Mouse (Mus musculus): ENCODE measurements around the gene Srd5a2. TPM values are rescaled to one million over a fixed set of nuclear protein-coding genes. Genes with fewer than 3 reads are reported as not detected.

The Srd5a2 gene
- total and polyA plus RNA-seq, 2 experiments from 2014 or later: 0.43 TPM; not detected in 1

- Histone ChIP-seq H3K36me3 (ENCODE audit: insufficient read depth) (no peaks in the 10 kb centered on the region), H3K27me3 (ENCODE audit: insufficient read depth, low read length) (no peaks in the 10 kb centered on the region), H3K9ac (no peak overlapping the region), H3K4me1 (ENCODE audit: insufficient read depth) (no peaks in the 10 kb centered on the region), H3K4me2 (ENCODE audit: low read depth) (no peak overlapping the region), H3K9me3 (ENCODE audit: low read length) (no peaks in the 10 kb centered on the region), H3K27ac (ENCODE audit: low read depth, low read length) (no peak overlapping the region), H3K4me3 (ENCODE audit: low read depth, low read length) (no peak overlapping the region)
- 86% methylated on average over 8 of the region's 8 CpGs for WGBS
- TF ChIP-seq CTCF (IDR thresholded peaks at IDR 0.05; ENCODE audit: low read depth): no peak
- ATAC-seq (no peak), DNase-seq (no peak)
Measured at GRCm38 (mm10) chr17:74007001-74007400, 40.7 kb downstream of the Srd5a2 start.

GRCm38 (mm10) chr17:74002396-74002795, 45.3 kb downstream of the Srd5a2 start:
- H3K27ac ChIP-seq (ENCODE audit: low read depth, low read length): no peak overlapping the region
- no peak for ATAC-seq
- no peak overlapping the region for H3K4me2 ChIP-seq (ENCODE audit: low read depth)
- TF ChIP-seq CTCF (IDR thresholded peaks at IDR 0.05; ENCODE audit: low read depth): no peak
- WGBS: 79% methylated on average over 2 of the region's 2 CpGs
- no peaks in the 10 kb centered on the region for H3K36me3 ChIP-seq (ENCODE audit: insufficient read depth)
- no peaks in the 10 kb centered on the region for H3K27me3 ChIP-seq (ENCODE audit: insufficient read depth, low read length)
- no peaks in the 10 kb centered on the region for H3K4me1 ChIP-seq (ENCODE audit: insufficient read depth)
- DNase-seq: no peak
- H3K4me3 ChIP-seq (ENCODE audit: low read depth, low read length): no peak overlapping the region
- H3K9ac ChIP-seq: no peak overlapping the region
- H3K9me3 ChIP-seq (ENCODE audit: low read length): no peaks in the 10 kb centered on the region

GRCm38 (mm10) chr17:73995907-73996645, 51.6 kb downstream of the Srd5a2 start:
- H3K27ac ChIP-seq (ENCODE audit: low read depth, low read length): no peak overlapping the region
- no peak for TF ChIP-seq CTCF (IDR thresholded peaks at IDR 0.05; ENCODE audit: low read depth)
- H3K36me3 ChIP-seq (ENCODE audit: insufficient read depth): no peaks in the 10 kb centered on the region
- H3K9me3 ChIP-seq (ENCODE audit: low read length): no peaks in the 10 kb centered on the region
- no peaks in the 10 kb centered on the region for H3K27me3 ChIP-seq (ENCODE audit: insufficient read depth, low read length)
- no peaks in the 10 kb centered on the region for H3K4me1 ChIP-seq (ENCODE audit: insufficient read depth)
- H3K9ac ChIP-seq: no peak overlapping the region
- no peak for DNase-seq
- no peak overlapping the region for H3K4me2 ChIP-seq (ENCODE audit: low read depth)
- H3K4me3 ChIP-seq (ENCODE audit: low read depth, low read length): no peak overlapping the region
- ATAC-seq: no peak
- 92% methylated on average over 13 of the region's 13 CpGs for WGBS

- H3K9ac ChIP-seq: no peak overlapping the region
- no peaks in the 10 kb centered on the region for H3K27me3 ChIP-seq (ENCODE audit: insufficient read depth, low read length)
- H3K9me3 ChIP-seq (ENCODE audit: low read length): no peaks in the 10 kb centered on the region
- no peak for DNase-seq
- WGBS: 86% methylated on average over 4 of the region's 4 CpGs
- TF ChIP-seq CTCF (IDR thresholded peaks at IDR 0.05; ENCODE audit: low read depth): no peak
- H3K27ac ChIP-seq (ENCODE audit: low read depth, low read length): no peak overlapping the region
- no peaks in the 10 kb centered on the region for H3K4me1 ChIP-seq (ENCODE audit: insufficient read depth)
- H3K4me2 ChIP-seq (ENCODE audit: low read depth): no peak overlapping the region
- H3K36me3 ChIP-seq (ENCODE audit: insufficient read depth): no peaks in the 10 kb centered on the region
- no peak for ATAC-seq
- no peak overlapping the region for H3K4me3 ChIP-seq (ENCODE audit: low read depth, low read length)
Measured at GRCm38 (mm10) chr17:73991264-73991663, 56.5 kb downstream of the Srd5a2 start.

- 80% methylated on average over 2 of the region's 2 CpGs for WGBS
- Histone ChIP-seq H3K9ac (no peak overlapping the region), H3K27me3 (ENCODE audit: insufficient read depth, low read length) (no peaks in the 10 kb centered on the region), H3K4me3 (ENCODE audit: low read depth, low read length) (no peak overlapping the region), H3K4me2 (ENCODE audit: low read depth) (no peak overlapping the region), H3K27ac (ENCODE audit: low read depth, low read length) (no peak overlapping the region), H3K9me3 (ENCODE audit: low read length) (no peaks in the 10 kb centered on the region), H3K36me3 (ENCODE audit: insufficient read depth) (no peaks in the 10 kb centered on the region), H3K4me1 (ENCODE audit: insufficient read depth) (no peaks in the 10 kb centered on the region)
- no peak for DNase-seq
- no peak for TF ChIP-seq CTCF (IDR thresholded peaks at IDR 0.05; ENCODE audit: low read depth)
- no peak for ATAC-seq
Measured at GRCm38 (mm10) chr17:73986571-73986970, 61.1 kb downstream of the Srd5a2 start.

GRCm38 (mm10) chr17:73985936-73986335, 61.8 kb downstream of the Srd5a2 start:
- no peak for ATAC-seq
- H3K4me3 ChIP-seq (ENCODE audit: low read depth, low read length): no peak overlapping the region
- 90% methylated on average over 4 of the region's 4 CpGs for WGBS
- H3K4me2 ChIP-seq (ENCODE audit: low read depth): no peak overlapping the region
- H3K9ac ChIP-seq: no peak overlapping the region
- H3K36me3 ChIP-seq (ENCODE audit: insufficient read depth): no peaks in the 10 kb centered on the region
- no peaks in the 10 kb centered on the region for H3K27me3 ChIP-seq (ENCODE audit: insufficient read depth, low read length)
- no peak for DNase-seq
- no peaks in the 10 kb centered on the region for H3K4me1 ChIP-seq (ENCODE audit: insufficient read depth)
- no peaks in the 10 kb centered on the region for H3K9me3 ChIP-seq (ENCODE audit: low read length)
- no peak overlapping the region for H3K27ac ChIP-seq (ENCODE audit: low read depth, low read length)
- no peak for TF ChIP-seq CTCF (IDR thresholded peaks at IDR 0.05; ENCODE audit: low read depth)

GRCm38 (mm10) chr17:73984508-73984907, 63.2 kb downstream of the Srd5a2 start:
- no peak overlapping the region for H3K4me2 ChIP-seq (ENCODE audit: low read depth)
- no peak for TF ChIP-seq CTCF (IDR thresholded peaks at IDR 0.05; ENCODE audit: low read depth)
- 31% methylated on average over 4 of the region's 4 CpGs for WGBS
- H3K27ac ChIP-seq (ENCODE audit: low read depth, low read length): no peak overlapping the region
- DNase-seq: no peak
- no peaks in the 10 kb centered on the region for H3K36me3 ChIP-seq (ENCODE audit: insufficient read depth)
- no peaks in the 10 kb centered on the region for H3K27me3 ChIP-seq (ENCODE audit: insufficient read depth, low read length)
- H3K9me3 ChIP-seq (ENCODE audit: low read length): no peaks in the 10 kb centered on the region
- no peak overlapping the region for H3K4me3 ChIP-seq (ENCODE audit: low read depth, low read length)
- no peak overlapping the region for H3K9ac ChIP-seq
- H3K4me1 ChIP-seq (ENCODE audit: insufficient read depth): no peaks in the 10 kb centered on the region
- ATAC-seq: no peak

Measured in forebrain, postnatal 0 days (tissue).